Mouse (Mus musculus) CH12.LX (cell line): Measurements from ENCODE around the gene Foxk1. TPM values are rescaled to one million over a fixed set of nuclear protein-coding genes. Genes with fewer than 3 reads are reported as not detected.

Experiments used
- DNase-seq: peaks from one replicate; pipeline ENCODE4 v3.0.0-alpha.2; 2013; ENCODE audit errors: extremely low read depth
- H3K27ac ChIP-seq: 2 replicates; pipeline ENCODE4 v1.5.1; 2012; ENCODE audit warnings: low read depth, mild to moderate bottlenecking, control low read depth, moderate library complexity; ENCODE audit not compliant: insufficient read depth
- H3K27me3 ChIP-seq: replicated peaks from 2 replicates; pipeline ENCODE3; 2012; ENCODE audit warnings: inconsistent platforms
- H3K36me3 ChIP-seq, 2 experiments: replicated peaks in 1 of 2; 2 replicates each; pipeline versions ENCODE3 to v1.6.1; 2012; ENCODE audit warnings: inconsistent platforms in 1 of 2, low read length in 1 of 2, mild to moderate bottlenecking in 1 of 2, mixed read lengths in 1 of 2, moderate library complexity in 1 of 2; ENCODE audit not compliant: control insufficient read depth in 1 of 2, insufficient read depth in 1 of 2
- H3K4me1 ChIP-seq, 2 experiments: 2 replicates each; pipeline ENCODE4 v1.6.1; 2012; ENCODE audit warnings: inconsistent platforms in 1 of 2, moderate library complexity in 1 of 2; ENCODE audit not compliant: insufficient read depth in 2 of 2, control insufficient read depth in 1 of 2
- H3K4me2 ChIP-seq: 2 replicates; pipeline ENCODE4 v1.6.1; 2012; ENCODE audit warnings: low read depth, mild to moderate bottlenecking, control low read depth; ENCODE audit not compliant: poor library complexity, insufficient read depth, severe bottlenecking
- H3K4me3 ChIP-seq, 3 experiments: fragments of 150-350 bp in 1 of 3; sonication (generic) in 1 of 3; replicated peaks in 1 of 3; 2 replicates each; pipeline versions ENCODE3 to v1.5.1; 2011 to 2012; ENCODE audit warnings: low read depth in 2 of 3, low read length in 2 of 3, mild to moderate bottlenecking in 2 of 3, moderate library complexity in 2 of 3, control low read depth in 1 of 3, improper control_type of control experiment in 1 of 3, inconsistent platforms in 1 of 3, mixed read lengths in 1 of 3; ENCODE audit not compliant: poor library complexity in 1 of 3
- H3K79me2 ChIP-seq: replicated peaks from 2 replicates; pipeline ENCODE4 v1.6.1; 2012; ENCODE audit warnings: mild to moderate bottlenecking, moderate library complexity; ENCODE audit not compliant: control insufficient read depth, poor library complexity, insufficient read depth, severe bottlenecking; ENCODE audit errors: extremely low read depth
- H3K9ac ChIP-seq: 2 replicates; pipeline ENCODE4 v1.6.1; 2012; ENCODE audit warnings: low read depth, mild to moderate bottlenecking, control low read depth, moderate library complexity; ENCODE audit not compliant: insufficient read depth
- H3K9me3 ChIP-seq: replicated peaks from 2 replicates; pipeline ENCODE3; 2012; ENCODE audit warnings: low read length, inconsistent platforms, mixed read lengths
- GABPA ChIP-seq: IDR thresholded peaks from 2 replicates; pipeline ENCODE4 v1.6.1; 2012; ENCODE audit warnings: low read depth, low read length, improper control_type of control experiment, inconsistent platforms; ENCODE audit not compliant: insufficient replicate concordance
- MAZ ChIP-seq: IDR thresholded peaks from 2 replicates; pipeline ENCODE4 v1.6.1; 2012; ENCODE audit warnings: low read depth, mild to moderate bottlenecking, inconsistent platforms, low read length, improper control_type of control experiment, moderate library complexity
- MEF2A ChIP-seq: IDR thresholded peaks from 2 replicates; pipeline ENCODE4 v1.6.1; 2014; ENCODE audit warnings: low read depth, mild to moderate bottlenecking, inconsistent platforms, low read length, improper control_type of control experiment, borderline replicate concordance
- NRF1 ChIP-seq: IDR thresholded peaks from 2 replicates; pipeline ENCODE4 v1.6.1; 2014; ENCODE audit warnings: low read depth, mild to moderate bottlenecking, inconsistent platforms, low read length, improper control_type of control experiment, moderate library complexity
- POLR2A ChIP-seq: IDR thresholded peaks from 2 replicates; pipeline ENCODE4 v1.6.1; 2011; ENCODE audit warnings: low read depth, mild to moderate bottlenecking, improper control_type of control experiment, low read length
- RAD21 ChIP-seq: IDR thresholded peaks from 2 replicates; pipeline ENCODE4 v1.6.1; 2011; ENCODE audit warnings: low read depth, mild to moderate bottlenecking, low read length, improper control_type of control experiment, moderate library complexity
- TCF12 ChIP-seq: IDR thresholded peaks from 2 replicates; pipeline ENCODE4 v1.6.1; 2014; ENCODE audit warnings: low read depth, mild to moderate bottlenecking, inconsistent platforms, low read length, improper control_type of control experiment
- ZC3H11A ChIP-seq: IDR thresholded peaks from 2 replicates; pipeline ENCODE4 v1.6.1; 2012; ENCODE audit warnings: low read depth, mild to moderate bottlenecking, inconsistent platforms, low read length, improper control_type of control experiment
- dilution Hi-C: fragments of 300-500 bp; cut with MboI; formaldehyde crosslinking; loops from 2 replicates; pipeline ENCODE4 v1.14.3; 2020; ENCODE audit warnings: low sequenced_read_pairs; ENCODE audit not compliant: extremely low pct_unique_long_range_greater_than_20kb, extremely low pct_ligation_motif_present
- in situ Hi-C: fragments of 300-500 bp; cut with MboI; formaldehyde crosslinking; loops from 3 replicates; pipeline ENCODE4 v1.14.3; 2019; ENCODE audit warnings: low sequenced_read_pairs, low pct_ligation_motif_present, low pct_unique_long_range_greater_than_20kb, mixed read lengths
- polyA plus RNA-seq: library from polyadenylated mRNA; unstranded; fragments of >175 nt; gene quantifications from 2 replicates; pipeline ENCODE4 v1.2.1, GENCODE M21; 2012; ENCODE audit warnings: low read depth; ENCODE audit not compliant: insufficient read length
- total RNA-seq, 2 experiments: library from RNA; depleted of rRNA; stranded (reverse); fragments of 300-350 nt in 1 of 2; fragments of >200 nt in 1 of 2; gene quantifications; 2 replicates each; pipeline ENCODE4 v1.2.3; 2012 to 2014

The Foxk1 gene
- total and polyA plus RNA-seq, 3 experiments, result 5.3 to 23.4 (median 11.3) TPM

- Histone ChIP-seq H3K4me3 (no peak overlapping the region), H3K27me3 (no peaks in the 10 kb centered on the region), H3K4me1 (peaks cover 8 to 84% of the 10 kb centered on the region in 2 experiments), H3K36me3 (peaks cover 10 to 88% of the 10 kb centered on the region in 2 experiments), H3K9ac (no peak overlapping the region), H3K79me2 (peaks cover 3% of the 10 kb centered on the region; the same call in 1 of the 2 replicates), H3K27ac (no peak overlapping the region), H3K9me3 (no peaks in the 10 kb centered on the region), H3K4me2 (no peak overlapping the region)
- DNase-seq, result no peak
- in situ Hi-C loops, result no loop called here
- no peak for TF ChIP-seq GABPA
- no peak for TF ChIP-seq RAD21
- no peak for TF ChIP-seq ZC3H11A
- no peak for TF ChIP-seq MAZ
- no peak for TF ChIP-seq NRF1
- TF ChIP-seq POLR2A, result no peak
- dilution Hi-C loops, result no loop called here
Observed at GRCm38 (mm10) chr5:142427876-142428275, 26.6 kb downstream of the Foxk1 start.

GRCm38 (mm10) chr5:142428691-142429090 is 27.4 kb downstream of the Foxk1 start:
- dilution Hi-C loops, result no loop called here
- Histone ChIP-seq H3K4me2 (no peak overlapping the region), H3K36me3 (peaks cover 10 to 88% of the 10 kb centered on the region in 2 experiments), H3K79me2 (peaks cover 3% of the 10 kb centered on the region; the same call in 1 of the 2 replicates), H3K27me3 (no peaks in the 10 kb centered on the region), H3K4me1 (peaks cover 8 to 76% of the 10 kb centered on the region in 2 experiments), H3K4me3 (no peak overlapping the region), H3K27ac (no peak overlapping the region), H3K9ac (no peak overlapping the region), H3K9me3 (no peaks in the 10 kb centered on the region)
- in situ Hi-C loops, result no loop called here
- TF ChIP-seq MEF2A, result no peak
- no peak for DNase-seq

- dilution Hi-C loops, result no loop called here
Observed at GRCm38 (mm10) chr5:142431029-142431428, 29.7 kb downstream of the Foxk1 start.

More at GRCm38 (mm10) chr5:142431029-142431428, 29.7 kb downstream of the Foxk1 start:
- DNase-seq, result no peak
- H3K9me3 ChIP-seq, result peaks cover 4% of the 10 kb centered on the region
- H3K79me2 ChIP-seq, result peaks cover 3% of the 10 kb centered on the region; the same call in 1 of the 2 replicates
- H3K4me2 ChIP-seq, result no peak overlapping the region
- in situ Hi-C loops, result no loop called here
- H3K4me1 ChIP-seq, result peaks cover 8 to 54% of the 10 kb centered on the region in 2 experiments
- no peaks in the 10 kb centered on the region for H3K27me3 ChIP-seq
- no peak overlapping the region for H3K4me3 ChIP-seq
- no peak overlapping the region for H3K9ac ChIP-seq
- no peak overlapping the region for H3K27ac ChIP-seq
- peaks cover 15 to 88% of the 10 kb centered on the region in 2 experiments for H3K36me3 ChIP-seq
- TF ChIP-seq TCF12, result no peak
